Mouse (Mus musculus) lung, postnatal 0 days (tissue): ENCODE results near the gene Anp32b.

Experiments
- CTCF ChIP-seq: IDR thresholded peaks from 2 replicates; pipeline ENCODE4 v1.5.1; 2016; ENCODE audit warnings: antibody characterized with exemption, mild to moderate bottlenecking
- EP300 ChIP-seq: IDR thresholded peaks from 2 replicates; pipeline ENCODE4 v1.6.1; 2016; ENCODE audit warnings: antibody characterized with exemption, mild to moderate bottlenecking, control low read depth

DNA sequence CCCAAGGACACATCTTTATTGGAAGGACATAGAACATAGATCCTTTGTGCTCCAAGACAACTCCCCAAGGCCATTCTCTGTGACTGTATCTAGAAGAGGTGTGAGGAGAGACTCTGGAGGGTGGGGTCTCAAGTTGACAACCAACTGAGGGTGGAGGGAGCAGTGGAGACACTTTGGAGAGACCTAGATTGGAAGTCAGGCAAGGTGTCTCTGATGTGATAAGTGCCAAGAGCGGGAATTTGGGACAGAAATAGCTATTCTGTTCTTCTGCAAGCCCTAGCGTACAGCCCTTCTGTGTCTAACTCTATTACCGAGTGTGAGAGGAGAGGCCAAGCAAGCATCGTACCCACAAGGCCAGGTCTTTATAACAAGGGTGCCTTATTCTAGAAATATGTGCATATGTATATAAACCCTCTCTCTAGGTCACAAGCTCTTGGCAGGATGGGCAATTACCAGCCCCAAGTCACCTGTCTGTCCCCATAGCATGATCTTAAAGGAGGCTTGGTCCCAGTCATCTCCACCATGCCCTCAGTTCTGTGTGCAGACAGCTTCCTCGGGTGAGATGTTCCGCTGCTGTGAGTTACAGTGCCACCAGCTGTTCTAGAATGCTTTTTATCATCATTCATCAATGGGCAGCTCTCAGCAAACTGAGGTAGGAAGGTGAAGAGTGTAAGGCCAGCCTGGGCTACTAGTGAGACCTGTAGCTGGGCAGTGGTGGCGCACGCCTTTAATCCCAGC is 43.6 kb upstream of the Anp32b start:
- TF ChIP-seq CTCF (no peak), EP300 (no peak)
